Mouse (Mus musculus) regulatory T cell (primary cell): ENCODE results near the gene Auts2.

Experiments used
- in situ Hi-C: fragments of 300-600 bp; cut with MboI, MseI; formaldehyde crosslinking; loops from one replicate; pipeline ENCODE4 v1.15.1; 2025; ENCODE audit warnings: high pct_unique_total_duplicates

The Auts2 gene

DNA sequence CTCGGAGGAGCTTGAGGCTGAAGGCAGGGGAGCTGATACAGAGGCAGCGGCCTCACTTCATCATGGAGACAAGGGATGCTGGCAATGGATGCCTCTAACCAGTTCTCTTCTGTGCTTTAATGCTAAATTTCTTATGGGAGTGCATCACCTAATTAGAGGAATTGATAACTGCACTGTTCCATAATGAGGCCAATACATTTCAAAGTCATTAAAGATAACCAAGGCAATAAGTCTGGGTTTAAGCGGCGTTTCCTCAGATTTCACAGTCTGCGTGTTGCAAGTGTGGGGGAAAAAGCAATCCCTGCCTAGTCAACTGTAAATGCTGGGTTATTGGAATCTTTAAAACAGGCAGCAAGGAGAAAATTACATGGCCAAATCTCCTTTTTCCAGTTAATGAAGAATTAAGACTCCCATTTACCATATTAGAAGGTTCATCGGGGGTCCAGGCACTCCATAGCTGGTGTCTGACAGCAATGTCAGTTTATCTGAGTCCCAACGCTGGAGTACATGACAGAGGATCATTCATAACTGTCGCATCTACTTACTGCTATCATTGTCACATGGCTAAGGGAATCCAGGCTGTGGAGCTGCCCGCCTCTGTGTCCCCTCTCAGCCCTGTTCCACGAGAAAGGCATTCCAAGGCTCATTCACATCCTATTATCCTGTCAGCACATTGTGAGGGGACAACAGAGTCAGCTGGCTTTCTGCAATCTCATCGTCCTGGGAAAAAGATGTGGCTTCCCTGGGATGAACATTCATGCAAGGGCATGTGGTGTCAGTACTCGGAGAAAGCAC lies 623.0 kb downstream of the Auts2 start:
- in situ Hi-C loops, result no loop called here

DNA sequence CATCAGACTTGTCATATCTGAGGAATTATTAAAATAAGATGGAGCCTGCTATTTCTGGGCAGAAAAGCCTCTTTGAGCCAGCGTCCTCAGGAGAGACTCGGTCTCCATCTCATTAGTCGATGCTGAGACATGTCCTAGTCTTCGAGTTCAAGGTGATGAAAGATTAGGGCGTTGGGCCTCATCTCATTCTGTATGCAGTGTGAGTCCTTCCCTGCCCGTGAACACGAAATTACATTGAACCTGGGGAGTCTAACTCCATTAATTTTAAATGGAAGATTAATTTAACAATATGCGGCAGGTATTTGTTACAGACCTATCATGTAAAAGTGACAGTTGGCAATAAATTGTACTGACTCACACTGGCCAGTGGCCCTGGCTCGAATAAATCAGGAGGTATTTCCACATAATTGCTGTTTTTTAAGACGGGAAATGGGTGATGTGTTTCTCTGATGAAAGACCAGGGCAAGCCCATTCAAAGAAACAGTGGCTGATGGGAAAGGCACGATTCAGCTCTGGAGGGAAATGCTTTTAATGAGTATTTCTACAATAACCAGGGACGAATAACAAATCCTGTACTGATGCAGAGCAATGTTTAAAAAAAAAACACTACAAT lies 626.2 kb downstream of the Auts2 start:
- in situ Hi-C loops, result no loop called here

- in situ Hi-C loops, result no loop called here
Observed at GRCm38 (mm10) chr5:131913562-131913961, 629.6 kb downstream of the Auts2 start.

- in situ Hi-C loops, result no loop called here
Observed at GRCm38 (mm10) chr5:131912983-131913382, 630.2 kb downstream of the Auts2 start.

- in situ Hi-C loops, result no loop called here
Observed at GRCm38 (mm10) chr5:131906313-131906712, 636.8 kb downstream of the Auts2 start.

GRCm38 (mm10) chr5:131904478-131904877 lies 638.7 kb downstream of the Auts2 start:
- in situ Hi-C loops, result no loop called here

DNA sequence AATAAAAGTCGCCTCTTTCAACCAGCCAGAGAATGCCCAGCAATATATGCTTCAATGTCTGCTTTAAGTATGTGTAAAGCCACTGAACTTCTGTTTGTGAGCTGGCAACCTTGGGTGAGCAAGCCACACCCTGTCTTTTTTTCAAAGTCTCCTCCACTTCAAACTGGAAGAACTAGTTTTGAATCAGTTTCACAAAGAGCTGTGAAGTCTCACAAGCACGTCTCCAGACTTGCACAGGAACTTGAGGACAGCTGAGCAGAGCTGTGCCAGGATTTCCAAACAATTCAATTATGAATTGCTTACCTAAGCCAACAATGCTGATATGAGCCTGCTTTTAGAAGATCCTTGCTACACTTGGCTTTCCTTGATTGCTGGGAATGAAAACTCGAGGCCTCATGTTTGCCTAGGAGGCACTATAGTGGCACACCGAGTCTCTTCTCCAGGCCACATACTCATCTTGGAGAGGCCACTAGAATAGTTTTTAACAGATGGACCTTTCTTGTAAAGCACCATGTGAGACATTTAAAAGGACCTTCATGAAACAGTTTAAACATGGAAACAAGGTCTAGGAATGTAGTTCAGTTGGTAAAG lies 645.0 kb downstream of the Auts2 start:
- in situ Hi-C loops, result no loop called here

- in situ Hi-C loops, result no loop called here
Observed at GRCm38 (mm10) chr5:131886636-131887035, 656.5 kb downstream of the Auts2 start.

GRCm38 (mm10) chr5:131876569-131876968 lies 666.6 kb downstream of the Auts2 start:
- in situ Hi-C loops, result no loop called here

DNA sequence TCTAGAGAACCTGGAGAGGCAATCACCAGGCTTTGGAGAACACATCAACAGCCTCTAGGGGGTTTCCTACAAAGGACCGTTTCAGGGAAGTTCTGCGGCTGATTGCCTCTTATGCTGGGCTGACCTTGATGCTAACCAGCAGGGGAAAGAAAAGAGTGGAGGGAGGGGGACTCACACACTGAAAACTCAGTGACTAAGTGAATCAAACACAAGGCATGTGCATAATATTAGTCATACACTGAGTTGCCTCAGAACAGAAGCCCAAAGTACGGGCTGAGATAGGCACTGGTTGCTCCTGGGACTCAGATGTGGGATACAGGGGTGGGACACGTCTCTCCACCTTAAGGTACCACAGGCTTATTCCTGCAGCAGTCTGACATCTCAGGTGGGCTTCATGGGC lies 667.2 kb downstream of the Auts2 start:
- in situ Hi-C loops, result no loop called here

GRCm38 (mm10) chr5:131873116-131873515 lies 670.0 kb downstream of the Auts2 start:
- in situ Hi-C loops, result no loop called here

- in situ Hi-C loops, result loop anchor here (5.0 kb wide), 1 partner anchor 937 kb away; no protein-coding TSS in a partner anchor
Observed at GRCm38 (mm10) chr5:131869711-131870499, 673.2 kb downstream of the Auts2 start.

DNA sequence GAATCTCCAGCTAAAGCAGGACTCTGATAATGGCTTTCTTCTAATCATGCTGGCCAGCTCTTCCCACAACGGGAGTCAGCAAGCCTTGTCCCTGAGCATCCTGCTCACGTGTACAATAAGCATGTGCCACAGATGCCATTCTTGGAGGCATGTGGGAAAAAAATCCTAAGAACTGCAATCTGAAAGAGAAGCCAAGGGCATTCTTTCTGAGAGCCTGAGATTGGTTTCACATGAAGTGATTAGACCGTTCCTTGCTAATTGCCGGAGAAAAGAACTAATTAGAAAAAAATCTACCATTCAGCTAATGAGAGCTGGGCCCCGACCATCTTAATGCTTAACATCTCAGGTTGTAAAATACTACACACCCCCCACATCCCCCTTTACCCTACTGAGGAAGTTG lies 677.9 kb downstream of the Auts2 start:
- in situ Hi-C loops, result loop anchor here (5.0 kb wide), 1 partner anchor 942 kb away; no protein-coding TSS in a partner anchor

DNA sequence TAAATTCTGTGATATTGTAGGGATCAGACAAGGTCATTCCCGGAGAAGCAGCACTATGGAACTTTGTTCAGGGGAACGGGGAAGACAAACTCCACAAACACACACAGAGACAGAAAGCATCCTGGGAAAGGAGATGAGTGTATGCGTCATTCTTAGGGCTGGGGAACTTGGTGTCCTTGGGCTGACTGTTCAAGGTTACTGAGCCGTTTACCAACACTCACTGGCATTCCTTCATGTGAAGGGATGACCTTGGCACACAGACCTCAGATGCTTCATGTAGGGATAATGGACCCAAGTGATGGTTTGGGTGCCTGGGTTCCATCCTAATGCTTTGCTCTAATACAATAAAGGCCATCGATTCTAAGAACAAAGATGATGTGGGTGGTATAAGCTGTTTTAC lies 685.2 kb downstream of the Auts2 start:
- in situ Hi-C loops, result no loop called here

DNA sequence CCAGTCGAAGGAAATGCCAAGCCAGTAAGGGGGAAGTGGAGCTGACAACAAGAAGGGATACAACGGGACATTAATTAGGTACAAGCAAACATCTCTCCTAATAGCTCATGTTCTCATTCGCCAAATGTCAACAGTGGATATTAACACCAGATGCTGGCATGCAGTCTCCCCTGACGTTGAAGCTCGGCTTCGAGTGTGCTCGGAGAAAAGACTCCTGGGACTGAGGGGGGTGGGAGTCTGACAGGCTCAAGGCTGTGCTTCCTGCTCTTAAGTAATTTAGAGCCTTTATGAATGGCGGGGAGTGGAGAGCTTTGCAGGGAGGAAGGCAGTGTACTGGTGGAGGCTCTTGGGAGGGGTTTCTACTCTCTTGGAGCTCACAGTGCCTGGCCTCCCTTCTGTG lies 687.8 kb downstream of the Auts2 start:
- in situ Hi-C loops, result no loop called here

GRCm38 (mm10) chr5:131851597-131852453 lies 691.3 kb downstream of the Auts2 start:
- in situ Hi-C loops, result no loop called here

DNA sequence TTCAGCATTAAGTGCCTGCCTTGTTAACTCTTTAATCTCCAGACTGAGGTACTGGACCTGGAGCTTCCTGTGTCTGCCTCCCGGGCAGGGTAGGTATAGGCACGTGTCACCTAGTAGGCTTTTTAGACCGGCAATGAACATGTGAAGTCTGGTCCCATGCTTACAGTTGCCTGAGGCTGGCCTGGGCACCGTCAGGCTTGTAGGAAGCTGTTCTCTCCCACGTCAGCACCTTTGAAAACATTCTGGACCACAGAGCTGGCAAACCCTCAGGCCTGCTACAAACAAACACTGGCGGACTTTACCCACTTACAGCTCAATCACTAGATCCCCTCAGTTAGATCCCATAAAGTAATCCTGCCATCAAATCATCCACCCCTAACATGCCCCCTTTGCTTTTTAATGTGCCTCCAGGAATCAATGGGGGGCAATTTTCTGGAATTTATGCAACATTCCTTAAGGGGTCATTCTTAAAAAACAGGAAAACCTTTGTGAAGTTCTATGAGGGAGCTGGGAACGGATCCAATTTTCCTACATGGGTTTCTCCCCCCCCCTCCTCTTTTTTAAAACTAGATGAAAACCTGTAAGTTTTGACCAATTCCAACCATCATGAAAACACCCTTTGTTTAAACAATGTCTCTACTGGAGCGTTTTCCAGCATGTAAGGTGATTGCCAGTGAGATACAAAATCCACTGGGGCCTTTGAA lies 692.4 kb downstream of the Auts2 start:
- in situ Hi-C loops, result no loop called here

DNA sequence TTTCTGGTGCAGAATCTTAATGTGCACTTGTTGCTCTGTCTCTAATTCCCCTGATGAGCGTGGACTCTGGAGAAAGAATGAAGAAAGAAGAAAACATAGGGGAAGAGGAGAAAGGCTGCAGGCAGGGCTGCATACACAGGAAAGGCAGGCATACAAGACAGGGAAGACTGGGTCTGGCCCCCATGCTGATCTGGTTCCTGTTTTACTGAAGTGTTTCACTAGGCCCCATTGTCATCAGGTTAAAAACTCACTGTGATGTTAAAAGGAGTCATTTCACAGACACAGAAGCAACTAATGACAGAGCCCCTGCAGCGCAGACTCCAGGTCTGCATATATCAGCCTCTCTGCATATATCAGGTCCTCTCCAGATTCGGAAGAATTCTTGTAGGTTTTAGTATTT lies 693.5 kb downstream of the Auts2 start:
- in situ Hi-C loops, result no loop called here

GRCm38 (mm10) chr5:131844519-131844800 lies 698.7 kb downstream of the Auts2 start:
- in situ Hi-C loops, result no loop called here

DNA sequence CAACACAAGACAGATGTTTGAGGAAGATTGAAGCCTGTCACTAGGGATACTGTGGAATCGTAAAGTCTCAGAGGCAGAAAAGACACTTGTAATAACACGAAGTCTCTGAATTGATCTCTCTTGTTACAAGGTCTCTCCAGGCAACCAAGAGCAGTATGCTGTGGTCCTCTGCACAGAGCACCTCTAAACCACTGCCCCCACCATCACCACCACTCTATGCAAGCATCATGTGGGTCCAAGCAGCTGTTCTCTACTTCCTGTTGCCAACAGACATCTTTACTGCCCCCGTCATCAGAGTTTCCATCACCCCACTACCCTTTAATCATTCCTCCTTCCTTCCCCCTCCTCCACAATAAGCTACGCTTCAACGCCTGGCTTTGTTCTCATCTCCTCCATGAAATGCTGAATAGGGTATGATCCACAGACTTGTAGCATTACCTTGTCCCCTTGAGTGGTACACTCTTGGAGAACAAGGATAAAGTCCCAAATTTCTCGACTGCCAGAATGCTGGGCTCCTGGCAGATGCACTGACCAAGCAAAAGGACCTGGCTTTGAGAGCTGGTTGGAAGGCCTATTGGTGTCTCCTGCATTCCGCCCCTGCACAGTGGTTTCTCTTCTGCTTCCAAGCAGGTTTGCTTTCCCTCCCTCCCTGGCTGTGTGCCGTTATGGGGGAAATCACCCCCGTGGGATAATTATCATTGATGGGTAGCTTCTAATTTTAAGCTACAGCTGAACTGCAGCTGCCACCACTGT lies 699.2 kb downstream of the Auts2 start:
- in situ Hi-C loops, result no loop called here
